Mouse (Mus musculus) layer of hippocampus, postnatal 14 days (tissue): ENCODE measurements at regions not wholly inside any gene's neighbourhood (a gene's known extent, or its start where the extent isn't known, plus 50 kb on each side); places are given as distances from the start of the nearest gene placed in this dataset.

Experiments
- DNase-seq, 2 experiments: peaks; one replicate each; pipeline ENCODE4 v3.0.0; 2021 to 2022; ENCODE audit warnings: low spot score in 2 of 2, mixed read lengths in 1 of 2

- DNase-seq: no peak
Observed at GRCm38 (mm10) chr14:68806646-68807045, 487.5 kb downstream of the Synb start.

- DNase-seq: no peak
Observed at GRCm38 (mm10) chr14:68784395-68784794, 509.7 kb downstream of the Synb start.

GRCm38 (mm10) chr14:68783216-68783615 is 510.9 kb downstream of the Synb start:
- DNase-seq: no peak

- DNase-seq: no peak
Observed at GRCm38 (mm10) chr14:68770411-68770810, 523.7 kb downstream of the Synb start.

- peak in 1 of 2 experiments; percentile 25 for DNase-seq
Observed at GRCm38 (mm10) chr14:68762916-68763315, 531.2 kb downstream of the Synb start.

GRCm38 (mm10) chr14:68744661-68745060 is 549.4 kb downstream of the Synb start:
- no peak for DNase-seq

GRCm38 (mm10) chr14:68738474-68738873 is 555.6 kb downstream of the Synb start:
- no peak for DNase-seq

- DNase-seq: peak; percentile 71 to 88
Observed at GRCm38 (mm10) chr14:68735756-68736155, 558.3 kb downstream of the Synb start.

GRCm38 (mm10) chr14:68721156-68721555 is 572.9 kb downstream of the Synb start:
- no peak for DNase-seq

GRCm38 (mm10) chr14:68719429-68720160 is 574.5 kb downstream of the Synb start:
- DNase-seq: no peak

GRCm38 (mm10) chr14:68718846-68719245 is 575.3 kb downstream of the Synb start:
- no peak for DNase-seq
